22 mouse cellular contexts compared by ENCODE assay signal in genomic region chr3:127881684-127882083, GRCm38 (mm10).
"Had no signal": no experiment of that assay in that cellular context is flagged by ENCODE, and none has a peak within 500 bp of the region (broad histone marks: within the 10 kb centered on the region; RNA-seq: fewer than 3 reads in every experiment).

No protein-coding gene starts in this region.

- H3K4me3 ChIP-seq: limb, embryonic 10.5 days; limb, embryonic 13.5 days; midbrain, embryonic 12.5 days; midbrain, embryonic 15.5 days; neural tube, embryonic 12.5 days; neural tube, embryonic 15.5 days had no signal

- H3K27me3 ChIP-seq: limb, embryonic 13.5 days; midbrain, embryonic 12.5 days; midbrain, embryonic 15.5 days; neural tube, embryonic 12.5 days; neural tube, embryonic 15.5 days had no signal

- ATAC-seq: hindbrain, postnatal 0 days; inflammation-experienced regulatory T-cells, adult 6 months; intestine, embryonic 16.5 days; midbrain, embryonic 15.5 days had no signal

- H3K4me2 ChIP-seq: limb, embryonic 13.5 days; midbrain, embryonic 12.5 days; midbrain, embryonic 15.5 days; neural tube, embryonic 12.5 days; neural tube, embryonic 15.5 days had no signal

- H3K27ac ChIP-seq: hindbrain, postnatal 0 days; limb, embryonic 10.5 days; limb, embryonic 13.5 days; liver, embryonic 14.5 days; midbrain, embryonic 12.5 days; midbrain, embryonic 15.5 days; neural tube, embryonic 12.5 days; neural tube, embryonic 15.5 days; stomach, postnatal 0 days had no signal

- H3K9me3 ChIP-seq: limb, embryonic 10.5 days; limb, embryonic 13.5 days; midbrain, embryonic 12.5 days; midbrain, embryonic 15.5 days; neural tube, embryonic 12.5 days; neural tube, embryonic 15.5 days had no signal

- DNase-seq: kidney, adult 18-20 months; kidney, adult 9 months; kidney, postnatal 14 days; kidney, postnatal 4 days; layer of hippocampus, adult 9-11 months; right cerebral cortex, adult 18-20 months; right cerebral cortex, postnatal 14 days; right cerebral cortex, postnatal 4 days; thymus, adult 2 months; thymus, postnatal 14 days; thymus, postnatal 4 days had no signal

- H3K36me3 ChIP-seq: limb, embryonic 10.5 days; limb, embryonic 13.5 days; midbrain, embryonic 12.5 days; midbrain, embryonic 15.5 days; neural tube, embryonic 12.5 days; neural tube, embryonic 15.5 days had no signal

- H3K4me1 ChIP-seq: limb, embryonic 10.5 days; midbrain, embryonic 12.5 days; midbrain, embryonic 15.5 days; neural tube, embryonic 12.5 days; neural tube, embryonic 15.5 days had no signal

- H3K9ac ChIP-seq: limb, embryonic 13.5 days; liver, embryonic 14.5 days; midbrain, embryonic 12.5 days; midbrain, embryonic 15.5 days; neural tube, embryonic 12.5 days; neural tube, embryonic 15.5 days had no signal
